Mouse (Mus musculus): ENCODE measurements around the gene Dnm2. TPM values are rescaled to one million over a fixed set of nuclear protein-coding genes. Genes with fewer than 3 reads are reported as not detected.
"Not testable (repeated sequence)": the region's sequence is repeated elsewhere in the genome, so short reads cannot be mapped to it uniquely, and the experiment has no call there.

Dnm2 gene
- total and polyA plus RNA-seq, 2 experiments = 28.9 to 74.4 TPM

DNA sequence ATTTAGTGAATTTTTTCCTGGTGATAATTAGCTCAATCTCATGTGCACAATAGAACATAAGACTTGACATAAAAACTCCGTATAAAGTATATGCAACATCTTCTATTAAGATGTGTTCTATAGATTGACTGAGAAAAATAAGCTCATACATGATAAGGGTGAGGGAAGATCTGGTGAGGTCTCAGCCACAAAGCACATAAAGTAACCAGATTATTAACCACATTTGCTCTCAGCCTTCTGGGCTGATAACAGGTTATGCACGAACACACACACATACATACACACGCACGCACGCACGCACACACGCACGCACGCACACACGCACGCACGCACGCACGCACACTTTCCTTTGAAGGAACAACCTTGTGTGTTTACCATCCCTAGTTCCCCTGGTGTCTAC is 111.8 kb downstream of the Dnm2 start:
- Histone ChIP-seq H3K27me3 (ENCODE audit: control insufficient read depth, insufficient read depth, low read length) (no peaks in the 10 kb centered on the region), H3K36me3 (ENCODE audit: control insufficient read depth, insufficient read depth, low read length) (no peaks in the 10 kb centered on the region), H3K79me2 (ENCODE audit: control insufficient read depth, insufficient read depth, low read length) (no peaks in the 10 kb centered on the region), H3K4me1 (ENCODE audit: control insufficient read depth, insufficient read depth, low read length) (no peaks in the 10 kb centered on the region), H3K9ac (ENCODE audit: low read depth, low read length) (no peak overlapping the region), H3K4me3 (ENCODE audit: insufficient read depth, low read depth, low read length) (no peak overlapping the region), H3K27ac (replicated peaks; ENCODE audit: insufficient read depth, low read depth, low read length) (no peak overlapping the region)
- no peak for DNase-seq (ENCODE audit: extremely low read depth, low read depth, low spot score)
- 93% methylated on average over 14 of the region's 14 CpGs for WGBS
- TF ChIP-seq CTCF (IDR thresholded peaks at IDR 0.05; ENCODE audit: low read depth, low read length) = no peak
- no peak for TF ChIP-seq POLR2A (IDR thresholded peaks at IDR 0.05; ENCODE audit: extremely low read depth, insufficient read depth, low read length)

- no peak for DNase-seq (ENCODE audit: extremely low read depth, low read depth, low spot score)
- TF ChIP-seq CTCF (IDR thresholded peaks at IDR 0.05; ENCODE audit: low read depth, low read length) (no peak), POLR2A (IDR thresholded peaks at IDR 0.05; ENCODE audit: extremely low read depth, insufficient read depth, low read length) (no peak)
- Histone ChIP-seq H3K4me3 (ENCODE audit: insufficient read depth, low read depth, low read length) (no peak overlapping the region), H3K27ac (replicated peaks; ENCODE audit: insufficient read depth, low read depth, low read length) (no peak overlapping the region), H3K36me3 (ENCODE audit: control insufficient read depth, insufficient read depth, low read length) (no peaks in the 10 kb centered on the region), H3K79me2 (ENCODE audit: control insufficient read depth, insufficient read depth, low read length) (no peaks in the 10 kb centered on the region), H3K27me3 (ENCODE audit: control insufficient read depth, insufficient read depth, low read length) (no peaks in the 10 kb centered on the region), H3K9ac (ENCODE audit: low read depth, low read length) (no peak overlapping the region), H3K4me1 (ENCODE audit: control insufficient read depth, insufficient read depth, low read length) (no peaks in the 10 kb centered on the region)
- 78% methylated on average over 4 of the region's 4 CpGs for WGBS
These were observed 112.3 kb downstream of the Dnm2 start for GRCm38 (mm10) chr9:21537009-21537408.

GRCm38 (mm10) chr9:21539981-21540753 is 115.5 kb downstream of the Dnm2 start:
- Histone ChIP-seq H3K79me2 (ENCODE audit: control insufficient read depth, insufficient read depth, low read length) (no peaks in the 10 kb centered on the region), H3K27ac (replicated peaks; ENCODE audit: insufficient read depth, low read depth, low read length) (no peak overlapping the region), H3K4me1 (ENCODE audit: control insufficient read depth, insufficient read depth, low read length) (no peaks in the 10 kb centered on the region), H3K4me3 (ENCODE audit: insufficient read depth, low read depth, low read length) (no peak overlapping the region), H3K27me3 (ENCODE audit: control insufficient read depth, insufficient read depth, low read length) (no peaks in the 10 kb centered on the region), H3K9ac (ENCODE audit: low read depth, low read length) (no peak overlapping the region), H3K36me3 (ENCODE audit: control insufficient read depth, insufficient read depth, low read length) (no peaks in the 10 kb centered on the region)
- no peak for DNase-seq (ENCODE audit: extremely low read depth, low read depth, low spot score)
- TF ChIP-seq POLR2A (IDR thresholded peaks at IDR 0.05; ENCODE audit: extremely low read depth, insufficient read depth, low read length) = no peak
- TF ChIP-seq CTCF (IDR thresholded peaks at IDR 0.05; ENCODE audit: low read depth, low read length) = no peak
- 30% methylated on average over 7 of the region's 7 CpGs for WGBS

GRCm38 (mm10) chr9:21542001-21542400 is 117.3 kb downstream of the Dnm2 start:
- H3K36me3 ChIP-seq (ENCODE audit: control insufficient read depth, insufficient read depth, low read length); H3K4me1 ChIP-seq (ENCODE audit: control insufficient read depth, insufficient read depth, low read length); H3K4me3 ChIP-seq (ENCODE audit: insufficient read depth, low read depth, low read length); H3K9ac ChIP-seq (ENCODE audit: low read depth, low read length); H3K27ac ChIP-seq (replicated peaks; ENCODE audit: insufficient read depth, low read depth, low read length); H3K27me3 ChIP-seq (ENCODE audit: control insufficient read depth, insufficient read depth, low read length); H3K79me2 ChIP-seq (ENCODE audit: control insufficient read depth, insufficient read depth, low read length); DNase-seq (ENCODE audit: extremely low read depth, low read depth, low spot score): not testable (repeated sequence)
- WGBS = 88% methylated on average over 2 of the region's 2 CpGs

DNA sequence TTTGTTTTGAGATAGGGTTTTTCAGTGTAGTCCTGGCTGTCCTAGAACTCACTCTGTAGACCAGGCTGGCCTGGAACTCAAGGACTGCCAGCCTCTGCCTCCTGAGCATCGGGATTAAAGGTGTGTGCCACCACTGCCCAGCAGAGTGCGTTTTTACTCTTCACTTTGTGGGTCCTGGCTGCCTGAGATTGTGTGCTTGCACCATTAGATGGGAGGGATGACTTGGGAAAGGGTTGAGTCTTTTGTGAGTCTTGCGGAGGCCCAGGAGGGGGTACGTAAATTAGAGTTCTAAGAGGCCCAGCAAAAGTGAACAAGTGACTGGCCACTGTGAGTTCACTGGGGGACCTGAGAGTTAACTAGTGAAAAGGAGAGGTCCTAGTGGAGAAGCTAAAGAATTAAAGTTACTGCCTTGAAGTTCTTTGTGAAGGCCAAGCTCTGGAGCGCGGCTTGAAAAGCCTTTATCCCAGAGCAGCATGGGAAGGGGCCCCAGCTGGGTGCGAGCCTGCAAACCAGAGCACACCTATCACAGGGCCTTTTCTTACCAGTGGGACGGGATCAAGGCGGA is 120.7 kb downstream of the Dnm2 start:
- Histone ChIP-seq H3K4me1 (ENCODE audit: control insufficient read depth, insufficient read depth, low read length) (peaks cover 2% of the 10 kb centered on the region), H3K79me2 (ENCODE audit: control insufficient read depth, insufficient read depth, low read length) (peaks cover 7% of the 10 kb centered on the region; the same call in 1 of the 2 replicates), H3K36me3 (ENCODE audit: control insufficient read depth, insufficient read depth, low read length) (no peaks in the 10 kb centered on the region), H3K27ac (replicated peaks; ENCODE audit: insufficient read depth, low read depth, low read length) (0 out of 2 replicates have a peak overlapping the region, but pooled peaks have one; percentile 8), H3K4me3 (ENCODE audit: insufficient read depth, low read depth, low read length) (peak overlapping the region; percentile 72; the same call in 1 of the 2 replicates), H3K9ac (ENCODE audit: low read depth, low read length) (0 out of 2 replicates have a peak overlapping the region, but pooled peaks have one; percentile 2), H3K27me3 (ENCODE audit: control insufficient read depth, insufficient read depth, low read length) (no peaks in the 10 kb centered on the region)
- 25% methylated on average over 9 of the region's 9 CpGs for WGBS
- DNase-seq (ENCODE audit: extremely low read depth, low read depth, low spot score) = no peak
- TF ChIP-seq CTCF (IDR thresholded peaks at IDR 0.05; ENCODE audit: low read depth, low read length) (no peak), POLR2A (IDR thresholded peaks at IDR 0.05; ENCODE audit: extremely low read depth, insufficient read depth, low read length) (0 out of 2 replicates have a peak, but pooled peaks have one; percentile 10)

All from liver, adult 2 months (tissue).